Mouse (Mus musculus): ENCODE data around the gene Scly. TPM values are rescaled to one million over a fixed set of nuclear protein-coding genes. Genes with fewer than 3 reads are reported as not detected.
A peak's percentile ranks its signal among the peaks of the same experiment; 100 is the strongest.

Scly gene
- total RNA-seq, 2 experiments from 2014 or later, result 15.9 to 18.7 TPM

GRCm38 (mm10) chr1:91299707-91300426, 1.7 kb downstream of the Scly start:
- peak; percentile 71 to 76 for DNase-seq

GRCm38 (mm10) chr1:91301206-91301920, 3.2 kb downstream of the Scly start:
- DNase-seq, result peak; percentile 12 to 22

- no peak for DNase-seq
These were observed 3.9 kb downstream of the Scly start for GRCm38 (mm10) chr1:91302021-91302420.

- DNase-seq, result no peak
These were observed 6.5 kb downstream of the Scly start for GRCm38 (mm10) chr1:91304621-91305020.

- no peak for DNase-seq
These were observed 11.4 kb downstream of the Scly start for GRCm38 (mm10) chr1:91309366-91310085.

GRCm38 (mm10) chr1:91312273-91312672, 14.1 kb downstream of the Scly start:
- DNase-seq, result no peak

GRCm38 (mm10) chr1:91313251-91313650, 15.1 kb downstream of the Scly start:
- DNase-seq, result peak; percentile 36 to 39

- no peak for DNase-seq
These were observed 19.5 kb downstream of the Scly start for GRCm38 (mm10) chr1:91317656-91318055.

GRCm38 (mm10) chr1:91321760-91322438, 23.8 kb downstream of the Scly start, which contains the start of gene Espnl:
Espnl (plus strand) TSS chr1:91322075.
- peak; percentile 23 to 37 for DNase-seq

GRCm38 (mm10) chr1:91324646-91325045, 26.5 kb downstream of the Scly start:
- DNase-seq, result no peak

- DNase-seq, result no peak
These were observed 27.4 kb downstream of the Scly start for GRCm38 (mm10) chr1:91325488-91326042.

- DNase-seq, result no peak
These were observed 34.0 kb downstream of the Scly start for GRCm38 (mm10) chr1:91332102-91332501.

GRCm38 (mm10) chr1:91333582-91333981, 35.4 kb downstream of the Scly start:
- no peak for DNase-seq

- no peak for DNase-seq
These were observed 39.2 kb downstream of the Scly start for GRCm38 (mm10) chr1:91337355-91337754.

- no peak for DNase-seq
These were observed 45.9 kb downstream of the Scly start for GRCm38 (mm10) chr1:91344001-91344400.

GRCm38 (mm10) chr1:91344921-91345685, 47.0 kb downstream of the Scly start:
- DNase-seq, result no peak

- DNase-seq, result peak; percentile 57 to 82
These were observed 48.8 kb downstream of the Scly start for GRCm38 (mm10) chr1:91346892-91347291.

GRCm38 (mm10) chr1:91350841-91351240, 52.7 kb downstream of the Scly start, which contains the start of gene Klhl30:
Klhl30 (plus strand) TSS chr1:91351016.
- DNase-seq, result peak; percentile 56 to 67

- DNase-seq, result peak in 1 of 2 experiments; percentile 22
These were observed 53.1 kb downstream of the Scly start for GRCm38 (mm10) chr1:91351249-91351648.

GRCm38 (mm10) chr1:91352277-91352676, 54.1 kb downstream of the Scly start:
- DNase-seq, result no peak

- no peak for DNase-seq
These were observed 58.0 kb downstream of the Scly start for GRCm38 (mm10) chr1:91356105-91356504.
